Mouse (Mus musculus): ENCODE measurements at regions not wholly inside any gene's neighbourhood (a gene's known extent, or its start where the extent isn't known, plus 50 kb on each side); places are given as distances from the start of the nearest gene placed in this dataset.

- DNase-seq (ENCODE audit: extremely low read depth) = no peak
- H3K4me1 ChIP-seq (ENCODE audit: control insufficient read depth in 1 of 2, insufficient read depth in 2 of 2) = no peaks in the 10 kb centered on the region
- H3K79me2 ChIP-seq (replicated peaks; ENCODE audit: control insufficient read depth, extremely low read depth, insufficient read depth, poor library complexity, severe bottlenecking) = no peaks in the 10 kb centered on the region
- TF ChIP-seq CHD1 (IDR thresholded peaks at IDR 0.05; ENCODE audit: low read depth, low read length) (no peak), IRF4 (IDR thresholded peaks at IDR 0.05; ENCODE audit: low read depth, low read length) (no peak), NELFE (IDR thresholded peaks at IDR 0.05; ENCODE audit: low read depth, low read length) (no peak), MAFK (IDR thresholded peaks at IDR 0.05; ENCODE audit: insufficient replicate concordance, low read length) (no peak), E2F4 (IDR thresholded peaks at IDR 0.05; ENCODE audit: insufficient replicate concordance, low read depth, low read length) (no peak), ZNF384 (IDR thresholded peaks at IDR 0.05; ENCODE audit: low read depth, low read length) (no peak), POLR2A (IDR thresholded peaks at IDR 0.05; ENCODE audit: low read depth, low read length) (no peak), ELF1 (IDR thresholded peaks at IDR 0.05; ENCODE audit: low read depth, low read length) (no peak), USF2 (conservative IDR thresholded peaks at IDR 0.05; ENCODE audit: low read depth, low read length) (no peak), RCOR1 (conservative IDR thresholded peaks at IDR 0.05; ENCODE audit: low read depth, low read length) (no peak), NRF1 (IDR thresholded peaks at IDR 0.05; ENCODE audit: low read depth, low read length) (no peak), SIN3A (IDR thresholded peaks at IDR 0.05; ENCODE audit: low read length) (no peak), RAD21 (IDR thresholded peaks at IDR 0.05; ENCODE audit: low read depth, low read length) (no peak), BHLHE40 (IDR thresholded peaks at IDR 0.05; ENCODE audit: low read depth, low read length) (no peak), MXI1 (IDR thresholded peaks at IDR 0.05; ENCODE audit: low read depth, low read length) (no peak), MYC (IDR thresholded peaks at IDR 0.05; ENCODE audit: low read depth, low read length) (no peak)
- H3K4me2 ChIP-seq (ENCODE audit: insufficient read depth, low read depth, poor library complexity, severe bottlenecking) = no peak overlapping the region
- no peak overlapping the region for H3K4me3 ChIP-seq (replicated peaks in 1 of 3; ENCODE audit: low read depth in 2 of 3, low read length in 2 of 3, poor library complexity in 1 of 3)
- H3K9me3 ChIP-seq (replicated peaks; ENCODE audit: low read length) = peaks cover 3% of the 10 kb centered on the region
- H3K27ac ChIP-seq (ENCODE audit: insufficient read depth, low read depth) = no peak overlapping the region
- dilution Hi-C loops (cut with MboI; ENCODE audit: extremely low pct_ligation_motif_present, extremely low pct_unique_long_range_greater_than_20kb, low sequenced_read_pairs) = no loop called here
- in situ Hi-C loops (cut with MboI; ENCODE audit: low pct_ligation_motif_present, low pct_unique_long_range_greater_than_20kb, low sequenced_read_pairs) = no loop called here
- H3K36me3 ChIP-seq (replicated peaks in 1 of 2; ENCODE audit: control insufficient read depth in 1 of 2, insufficient read depth in 1 of 2, low read length in 1 of 2) = no peaks in the 10 kb centered on the region
- no peak overlapping the region for H3K9ac ChIP-seq (ENCODE audit: insufficient read depth, low read depth)
- H3K27me3 ChIP-seq (replicated peaks) = peaks cover 93% of the 10 kb centered on the region
Observed at GRCm38 (mm10) chr2:167765072-167765800, 75.6 kb upstream of the Tmem189 start.

- peaks cover 93% of the 10 kb centered on the region for H3K27me3 ChIP-seq (replicated peaks)
- TF ChIP-seq JUND (conservative IDR thresholded peaks at IDR 0.05; ENCODE audit: low read depth, low read length) (no peak), POLR2A (IDR thresholded peaks at IDR 0.05; ENCODE audit: low read depth, low read length) (no peak), PAX5 (IDR thresholded peaks at IDR 0.05; ENCODE audit: low read length) (no peak), UBTF (IDR thresholded peaks at IDR 0.05; ENCODE audit: low read depth, low read length) (no peak), ELF1 (IDR thresholded peaks at IDR 0.05; ENCODE audit: low read depth, low read length) (no peak), EP300 (IDR thresholded peaks at IDR 0.05; ENCODE audit: low read length) (no peak), ZC3H11A (IDR thresholded peaks at IDR 0.05; ENCODE audit: low read depth, low read length) (no peak), SIN3A (IDR thresholded peaks at IDR 0.05; ENCODE audit: low read length) (no peak), NELFE (IDR thresholded peaks at IDR 0.05; ENCODE audit: low read depth, low read length) (no peak), GABPA (IDR thresholded peaks at IDR 0.05; ENCODE audit: insufficient replicate concordance, low read depth, low read length) (no peak), MEF2A (IDR thresholded peaks at IDR 0.05; ENCODE audit: borderline replicate concordance, low read depth, low read length) (no peak), MAZ (IDR thresholded peaks at IDR 0.05; ENCODE audit: low read depth, low read length) (no peak), KAT2A (IDR thresholded peaks at IDR 0.05; ENCODE audit: insufficient replicate concordance, low read length) (no peak), HCFC1 (IDR thresholded peaks at IDR 0.05; ENCODE audit: low read depth, low read length) (no peak), ZNF384 (IDR thresholded peaks at IDR 0.05; ENCODE audit: low read depth, low read length) (no peak)
- H3K4me1 ChIP-seq (ENCODE audit: control insufficient read depth in 1 of 2, insufficient read depth in 2 of 2) = no peaks in the 10 kb centered on the region
- H3K27ac ChIP-seq (ENCODE audit: insufficient read depth, low read depth) = no peak overlapping the region
- no peak overlapping the region for H3K4me3 ChIP-seq (replicated peaks in 1 of 3; ENCODE audit: low read depth in 2 of 3, low read length in 2 of 3, poor library complexity in 1 of 3)
- no peak overlapping the region for H3K9ac ChIP-seq (ENCODE audit: insufficient read depth, low read depth)
- DNase-seq (ENCODE audit: extremely low read depth) = no peak
- no peaks in the 10 kb centered on the region for H3K79me2 ChIP-seq (replicated peaks; ENCODE audit: control insufficient read depth, extremely low read depth, insufficient read depth, poor library complexity, severe bottlenecking)
- dilution Hi-C loops (cut with MboI; ENCODE audit: extremely low pct_ligation_motif_present, extremely low pct_unique_long_range_greater_than_20kb, low sequenced_read_pairs) = no loop called here
- in situ Hi-C loops (cut with MboI; ENCODE audit: low pct_ligation_motif_present, low pct_unique_long_range_greater_than_20kb, low sequenced_read_pairs) = no loop called here
- no peaks in the 10 kb centered on the region for H3K36me3 ChIP-seq (replicated peaks in 1 of 2; ENCODE audit: control insufficient read depth in 1 of 2, insufficient read depth in 1 of 2, low read length in 1 of 2)
- H3K4me2 ChIP-seq (ENCODE audit: insufficient read depth, low read depth, poor library complexity, severe bottlenecking) = no peak overlapping the region
- H3K9me3 ChIP-seq (replicated peaks; ENCODE audit: low read length) = no peaks in the 10 kb centered on the region
Observed at GRCm38 (mm10) chr2:167763891-167764410, 74.3 kb upstream of the Tmem189 start.
